Mouse (Mus musculus) ES-Bruce4 (cell line): ENCODE measurements around the gene Gm47955.

Experiments used
- CTCF ChIP-seq: IDR thresholded peaks from one replicate; pipeline ENCODE4 v1.8.1; 2011; ENCODE audit warnings: low read depth, low read length
- POLR2A ChIP-seq: IDR thresholded peaks from one replicate; pipeline ENCODE4 v1.8.1; 2011; ENCODE audit warnings: low read length; ENCODE audit not compliant: insufficient read depth

DNA sequence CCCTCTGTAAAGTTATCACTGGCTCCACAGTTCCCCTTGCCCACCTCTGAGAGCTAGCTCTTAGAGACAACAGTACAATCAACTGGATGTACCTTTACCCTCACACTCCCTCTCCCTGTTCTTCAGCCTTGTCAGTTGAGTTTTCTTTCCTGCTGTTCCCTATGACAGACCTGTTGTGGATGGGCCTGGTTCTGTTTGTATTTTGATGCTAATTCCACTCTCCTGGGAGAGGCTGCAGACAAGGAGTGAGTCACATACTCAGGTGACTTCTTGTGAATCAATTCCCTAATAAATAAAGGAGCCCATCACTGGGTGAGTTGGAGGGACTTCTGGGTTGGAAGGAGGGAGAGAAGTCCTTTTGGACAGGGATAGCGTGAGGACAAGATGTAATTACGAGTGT, 11.5 kb upstream of the Gm47955 start:
- TF ChIP-seq CTCF (no peak), POLR2A (no peak)
